Mouse (Mus musculus): Measurements from ENCODE around the gene Ankrd40.

Gene Ankrd40

DNA sequence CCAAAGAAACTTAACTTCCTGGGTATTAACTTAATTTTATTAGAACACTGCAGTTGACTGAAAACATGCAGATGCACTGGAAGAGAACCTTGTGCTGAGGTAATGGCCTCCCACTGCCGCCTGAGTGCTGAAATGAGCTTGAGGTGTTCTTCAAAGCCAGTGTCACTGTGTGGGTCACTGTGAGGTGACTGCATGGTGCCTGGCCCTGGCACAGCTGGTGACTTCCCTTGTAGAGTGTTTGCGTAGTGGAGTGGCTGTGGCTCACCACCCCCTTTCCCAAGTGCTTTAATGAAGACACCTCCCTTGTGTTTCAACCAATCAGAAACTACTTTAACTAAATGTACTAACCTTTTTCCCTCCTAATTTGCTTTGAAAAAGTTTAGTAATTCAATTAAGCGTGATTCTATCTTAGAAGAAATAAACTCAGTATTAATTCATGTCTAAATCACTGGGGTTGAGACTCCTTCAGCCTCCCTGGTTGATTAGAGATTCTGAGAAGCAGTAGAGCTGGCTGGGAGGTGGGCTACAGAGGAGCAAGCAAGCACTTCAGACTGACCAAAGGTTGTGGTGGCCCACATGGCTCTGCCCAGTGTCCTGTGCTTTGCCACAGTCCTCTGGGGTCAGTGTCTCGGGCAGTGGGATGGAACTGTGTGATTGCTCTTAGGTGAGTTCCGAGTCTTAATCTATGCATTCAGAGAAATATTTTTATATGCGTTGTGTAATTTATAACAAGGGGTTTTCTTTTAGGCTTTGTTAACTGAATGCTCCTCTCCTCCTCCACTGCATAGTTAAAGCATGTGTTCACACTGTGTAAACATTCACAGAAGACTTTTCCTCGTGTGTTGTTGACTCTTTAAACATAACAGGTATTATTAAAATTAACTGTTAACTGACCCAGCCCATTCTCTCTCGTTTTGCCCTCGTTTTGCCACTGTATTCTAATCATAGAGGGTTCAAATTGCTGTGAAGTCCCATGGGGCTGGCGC lies 13.4 kb downstream of the Ankrd40 start:
- peaks cover 4% of the 10 kb centered on the region for H3K27me3 ChIP-seq (ENCODE audit: insufficient read depth, low read length)
- H3K4me3 ChIP-seq (replicated peaks; ENCODE audit: low read length), result no peak overlapping the region
- peaks cover 21% of the 10 kb centered on the region for H3K4me1 ChIP-seq (replicated peaks; ENCODE audit: low read depth, low read length)
- peaks cover 30% of the 10 kb centered on the region for H3K36me3 ChIP-seq (ENCODE audit: insufficient read depth, low read length)
- H3K9me3 ChIP-seq (ENCODE audit: low read length), result no peaks in the 10 kb centered on the region
- no peak for TF ChIP-seq POU5F1 (IDR thresholded peaks at IDR 0.05; ENCODE audit: borderline replicate concordance, low read length)
- no peak for TF ChIP-seq NANOG (IDR thresholded peaks at IDR 0.05; ENCODE audit: borderline replicate concordance, low read length)
- TF ChIP-seq CTCF (conservative IDR thresholded peaks at IDR 0.05; ENCODE audit: low read length), result no peak

DNA sequence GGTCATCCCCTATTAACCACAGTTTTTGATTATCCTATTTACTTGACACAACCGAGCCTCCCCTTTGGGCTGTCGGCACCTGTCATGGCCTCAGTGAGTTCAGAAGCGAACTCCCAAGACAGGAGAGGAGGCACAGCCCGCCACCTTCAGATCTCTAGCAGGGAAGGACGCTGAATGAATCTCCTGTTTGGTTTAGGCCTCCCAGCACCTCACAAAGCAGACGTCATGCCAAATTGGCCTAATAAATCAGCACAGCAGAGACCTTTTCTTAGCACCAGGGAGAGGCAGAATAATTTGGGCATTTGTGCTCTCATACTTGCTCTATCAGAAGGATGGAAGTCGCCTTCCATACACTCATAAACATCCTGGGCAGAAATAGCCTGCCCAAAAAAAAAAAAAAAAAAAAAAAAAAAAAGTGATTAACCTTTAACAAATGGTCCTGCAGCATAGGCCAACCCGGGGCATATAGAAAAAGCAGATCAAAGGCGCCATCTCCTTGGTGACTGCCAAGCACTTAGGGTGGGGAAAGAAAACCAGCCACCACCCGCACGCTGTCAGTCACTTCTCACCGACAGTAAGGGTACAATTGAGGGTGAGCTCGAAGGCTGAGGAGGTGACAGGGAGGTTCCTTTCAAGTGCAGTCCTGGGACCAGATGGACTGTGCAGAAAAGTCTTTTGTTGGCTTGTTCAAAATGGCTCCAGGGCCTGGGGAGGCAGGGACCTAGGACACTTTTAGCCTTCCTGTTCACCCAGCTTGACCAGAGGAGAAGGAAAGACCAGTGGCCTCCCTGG lies 14.5 kb downstream of the Ankrd40 start:
- TF ChIP-seq POU5F1 (IDR thresholded peaks at IDR 0.05; ENCODE audit: borderline replicate concordance, low read length) (no peak), CTCF (conservative IDR thresholded peaks at IDR 0.05; ENCODE audit: low read length) (no peak), NANOG (IDR thresholded peaks at IDR 0.05; ENCODE audit: borderline replicate concordance, low read length) (no peak)
- Histone ChIP-seq H3K27me3 (ENCODE audit: insufficient read depth, low read length) (peaks cover 10% of the 10 kb centered on the region), H3K4me1 (replicated peaks; ENCODE audit: low read depth, low read length) (peaks cover 21% of the 10 kb centered on the region), H3K36me3 (ENCODE audit: insufficient read depth, low read length) (peaks cover 25% of the 10 kb centered on the region), H3K9me3 (ENCODE audit: low read length) (no peaks in the 10 kb centered on the region), H3K4me3 (replicated peaks; ENCODE audit: low read length) (no peak overlapping the region)

GRCm38 (mm10) chr11:94343955-94344358 lies 16.2 kb downstream of the Ankrd40 start:
- H3K27me3 ChIP-seq (ENCODE audit: insufficient read depth, low read length), result peaks cover 10% of the 10 kb centered on the region
- TF ChIP-seq CTCF (conservative IDR thresholded peaks at IDR 0.05; ENCODE audit: low read length) (no peak), NANOG (IDR thresholded peaks at IDR 0.05; ENCODE audit: borderline replicate concordance, low read length) (no peak), POU5F1 (IDR thresholded peaks at IDR 0.05; ENCODE audit: borderline replicate concordance, low read length) (no peak)
- peaks cover 11% of the 10 kb centered on the region for H3K36me3 ChIP-seq (ENCODE audit: insufficient read depth, low read length)
- H3K9me3 ChIP-seq (ENCODE audit: low read length), result no peaks in the 10 kb centered on the region
- H3K4me3 ChIP-seq (replicated peaks; ENCODE audit: low read length), result no peak overlapping the region
- H3K4me1 ChIP-seq (replicated peaks; ENCODE audit: low read depth, low read length), result peaks cover 21% of the 10 kb centered on the region

- TF ChIP-seq POU5F1 (IDR thresholded peaks at IDR 0.05; ENCODE audit: borderline replicate concordance, low read length), result no peak
- no peak for TF ChIP-seq CTCF (conservative IDR thresholded peaks at IDR 0.05; ENCODE audit: low read length)
- TF ChIP-seq NANOG (IDR thresholded peaks at IDR 0.05; ENCODE audit: borderline replicate concordance, low read length), result no peak
- H3K36me3 ChIP-seq (ENCODE audit: insufficient read depth, low read length), result peaks cover 6% of the 10 kb centered on the region
- peaks cover 10% of the 10 kb centered on the region for H3K27me3 ChIP-seq (ENCODE audit: insufficient read depth, low read length)
- peaks cover 21% of the 10 kb centered on the region for H3K4me1 ChIP-seq (replicated peaks; ENCODE audit: low read depth, low read length)
- H3K9me3 ChIP-seq (ENCODE audit: low read length), result no peaks in the 10 kb centered on the region
- H3K4me3 ChIP-seq (replicated peaks; ENCODE audit: low read length), result no peak overlapping the region
Observed at GRCm38 (mm10) chr11:94344470-94344869, 16.7 kb downstream of the Ankrd40 start.

DNA sequence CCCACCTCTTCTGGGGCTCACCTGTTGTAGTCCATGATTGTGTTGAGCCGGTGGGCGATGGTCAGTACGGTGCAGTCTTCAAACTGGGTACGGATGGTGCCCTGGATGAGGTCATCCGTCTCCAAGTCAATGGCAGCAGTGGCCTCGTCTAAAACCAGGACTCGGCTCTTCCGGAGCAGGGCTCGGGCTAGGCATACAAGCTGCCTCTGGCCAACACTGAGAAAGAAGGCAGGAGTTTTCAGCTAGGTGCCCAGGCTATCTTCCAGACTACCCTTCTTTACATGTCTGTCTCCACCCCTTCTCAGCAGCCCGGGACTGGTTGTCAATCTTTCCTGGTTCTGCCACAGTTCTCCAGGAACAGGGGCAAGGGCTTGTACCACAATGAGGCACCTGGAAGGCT lies 18.1 kb downstream of the Ankrd40 start:
- Histone ChIP-seq H3K4me3 (replicated peaks; ENCODE audit: low read length) (no peak overlapping the region), H3K9me3 (ENCODE audit: low read length) (no peaks in the 10 kb centered on the region), H3K27me3 (ENCODE audit: insufficient read depth, low read length) (peaks cover 16% of the 10 kb centered on the region), H3K4me1 (replicated peaks; ENCODE audit: low read depth, low read length) (peaks cover 21% of the 10 kb centered on the region), H3K36me3 (ENCODE audit: insufficient read depth, low read length) (no peaks in the 10 kb centered on the region)
- TF ChIP-seq POU5F1 (IDR thresholded peaks at IDR 0.05; ENCODE audit: borderline replicate concordance, low read length) (no peak), CTCF (conservative IDR thresholded peaks at IDR 0.05; ENCODE audit: low read length) (no peak), NANOG (IDR thresholded peaks at IDR 0.05; ENCODE audit: borderline replicate concordance, low read length) (no peak)

GRCm38 (mm10) chr11:94346611-94347010 lies 18.8 kb downstream of the Ankrd40 start:
- H3K4me3 ChIP-seq (replicated peaks; ENCODE audit: low read length), result no peak overlapping the region
- peaks cover 22% of the 10 kb centered on the region for H3K4me1 ChIP-seq (replicated peaks; ENCODE audit: low read depth, low read length)
- H3K27me3 ChIP-seq (ENCODE audit: insufficient read depth, low read length), result peaks cover 16% of the 10 kb centered on the region
- H3K9me3 ChIP-seq (ENCODE audit: low read length), result no peaks in the 10 kb centered on the region
- no peak for TF ChIP-seq CTCF (conservative IDR thresholded peaks at IDR 0.05; ENCODE audit: low read length)
- TF ChIP-seq POU5F1 (IDR thresholded peaks at IDR 0.05; ENCODE audit: borderline replicate concordance, low read length), result no peak
- no peak for TF ChIP-seq NANOG (IDR thresholded peaks at IDR 0.05; ENCODE audit: borderline replicate concordance, low read length)
- no peaks in the 10 kb centered on the region for H3K36me3 ChIP-seq (ENCODE audit: insufficient read depth, low read length)

DNA sequence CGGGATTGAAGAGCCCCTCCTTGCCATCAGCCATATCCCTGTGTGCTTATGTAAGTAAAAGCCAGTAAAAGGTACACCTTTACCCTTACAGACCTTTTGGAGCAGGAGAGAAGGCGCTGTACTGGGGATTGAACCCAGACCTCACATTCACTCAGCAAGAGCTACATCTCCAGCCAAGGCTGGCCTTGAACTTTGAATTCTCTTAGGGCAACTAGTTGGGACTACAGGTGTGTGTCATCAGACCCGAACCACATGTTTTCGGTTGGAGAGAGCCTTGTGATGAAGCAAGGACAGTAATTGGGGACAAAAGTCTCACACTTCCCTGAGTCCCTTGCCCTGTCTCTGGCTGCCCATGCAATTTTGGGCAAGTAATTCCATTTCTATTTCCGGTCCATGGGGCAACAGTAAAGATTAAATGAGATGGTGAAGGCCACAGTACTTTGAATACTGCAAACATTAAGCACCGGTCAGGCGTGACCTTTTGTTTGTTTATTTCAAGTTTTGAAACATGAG lies 19.3 kb downstream of the Ankrd40 start:
- Histone ChIP-seq H3K36me3 (ENCODE audit: insufficient read depth, low read length) (no peaks in the 10 kb centered on the region), H3K27me3 (ENCODE audit: insufficient read depth, low read length) (peaks cover 20% of the 10 kb centered on the region)

GRCm38 (mm10) chr11:94349839-94350238 lies 22.0 kb downstream of the Ankrd40 start:
- Histone ChIP-seq H3K9me3 (ENCODE audit: low read length) (no peaks in the 10 kb centered on the region), H3K4me3 (replicated peaks; ENCODE audit: low read length) (no peak overlapping the region), H3K36me3 (ENCODE audit: insufficient read depth, low read length) (no peaks in the 10 kb centered on the region), H3K4me1 (replicated peaks; ENCODE audit: low read depth, low read length) (peaks cover 12% of the 10 kb centered on the region), H3K27me3 (ENCODE audit: insufficient read depth, low read length) (peaks cover 41% of the 10 kb centered on the region)
- no peak for TF ChIP-seq NANOG (IDR thresholded peaks at IDR 0.05; ENCODE audit: borderline replicate concordance, low read length)
- TF ChIP-seq POU5F1 (IDR thresholded peaks at IDR 0.05; ENCODE audit: borderline replicate concordance, low read length), result no peak
- TF ChIP-seq CTCF (conservative IDR thresholded peaks at IDR 0.05; ENCODE audit: low read length), result no peak; the same call in 1 of the 2 replicates

More for the DNA sequence above, 19.3 kb downstream of the Ankrd40 start:
- no peak for TF ChIP-seq CTCF (conservative IDR thresholded peaks at IDR 0.05; ENCODE audit: low read length)
- TF ChIP-seq NANOG (IDR thresholded peaks at IDR 0.05; ENCODE audit: borderline replicate concordance, low read length), result no peak
- TF ChIP-seq POU5F1 (IDR thresholded peaks at IDR 0.05; ENCODE audit: borderline replicate concordance, low read length), result no peak
- Histone ChIP-seq H3K9me3 (ENCODE audit: low read length) (no peaks in the 10 kb centered on the region), H3K4me1 (replicated peaks; ENCODE audit: low read depth, low read length) (peaks cover 27% of the 10 kb centered on the region), H3K4me3 (replicated peaks; ENCODE audit: low read length) (no peak overlapping the region)
